Mouse (Mus musculus): ENCODE measurements at regions not wholly inside any gene's neighbourhood (a gene's known extent, or its start where the extent isn't known, plus 50 kb on each side); places are given as distances from the start of the nearest gene placed in this dataset.

DNA sequence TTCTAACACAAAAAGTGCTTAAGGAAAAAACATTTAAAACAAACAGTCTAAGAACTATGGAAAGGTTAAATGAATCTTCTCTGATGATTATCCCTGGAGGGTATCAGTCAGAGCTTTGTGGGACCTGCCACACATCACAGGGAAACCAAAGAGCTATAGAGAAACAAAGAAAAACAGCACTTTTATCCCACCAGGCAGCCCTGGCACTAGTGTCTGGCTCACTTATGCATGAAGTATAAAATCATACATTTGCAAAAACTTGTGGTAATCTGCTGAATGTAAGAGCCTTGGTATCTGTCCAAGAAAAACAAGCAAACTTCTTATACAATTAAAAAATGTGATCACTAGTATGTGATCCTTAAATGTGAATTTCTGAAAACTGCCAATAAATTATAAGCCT lies 972.4 kb upstream of the Ctnnd2 start:
- in situ Hi-C loops (cut with MboI; ENCODE audit: low pct_unique_long_range_greater_than_20kb): no loop called here
- TF ChIP-seq CTCF (IDR thresholded peaks at IDR 0.05): no peak
- no peaks in the 10 kb centered on the region for H3K27me3 ChIP-seq
- no peak for ATAC-seq
- ChIA-PET POLR2A (no interaction called here), CTCF (interaction anchor here (1.4 kb wide), 1 partner anchor 11 kb away, joined by 3 read pairs; no protein-coding TSS in a partner anchor)
- DNase-seq (ENCODE audit: low read depth, low spot score): no peak

DNA sequence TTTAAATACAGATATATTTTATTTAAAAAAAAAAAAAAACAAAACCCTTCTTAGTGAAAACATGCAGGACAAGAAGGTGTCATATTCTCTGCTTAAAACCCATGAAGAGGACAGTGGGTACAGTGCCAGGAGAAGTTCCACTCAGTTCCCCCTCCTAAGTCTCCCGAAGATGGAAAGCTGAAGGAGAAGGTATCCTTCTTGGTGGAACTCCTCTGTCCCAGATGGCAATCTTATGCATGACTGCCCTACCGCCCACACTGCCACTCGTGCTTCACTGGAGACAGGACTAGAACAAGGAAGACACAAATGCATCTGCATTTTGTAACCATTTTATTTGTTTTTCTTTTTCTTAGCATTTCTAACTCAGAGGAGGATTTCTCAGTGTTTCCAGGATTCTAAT lies 948.7 kb upstream of the Ctnnd2 start:
- TF ChIP-seq CTCF (IDR thresholded peaks at IDR 0.05): no peak
- CTCF ChIA-PET: no interaction called here
- no peak for DNase-seq (ENCODE audit: low read depth, low spot score)
- H3K27me3 ChIP-seq: peaks cover 6% of the 10 kb centered on the region
- no peak for ATAC-seq
- POLR2A ChIA-PET: no interaction called here
- in situ Hi-C loops (cut with MboI; ENCODE audit: low pct_unique_long_range_greater_than_20kb): no loop called here

DNA sequence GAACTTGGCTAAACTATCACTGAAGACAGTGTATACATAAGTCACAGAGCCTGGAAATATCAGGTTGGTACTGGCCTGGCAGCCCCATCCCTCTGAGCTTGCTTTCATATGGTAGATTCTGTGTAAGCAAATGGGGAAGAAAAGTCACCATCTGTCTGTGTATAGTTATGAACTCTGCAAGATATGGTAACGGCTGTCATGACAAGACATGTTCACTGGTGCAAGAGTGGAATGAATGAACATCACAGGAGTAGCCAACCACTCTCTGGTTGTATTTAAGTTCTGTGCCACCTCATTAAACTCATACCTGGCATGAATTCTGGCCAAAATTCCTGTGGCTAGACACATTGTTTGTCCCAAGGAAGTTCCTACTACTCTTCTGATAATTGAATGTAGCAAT lies 945.5 kb upstream of the Ctnnd2 start:
- no peak for ATAC-seq
- in situ Hi-C loops (cut with MboI; ENCODE audit: low pct_unique_long_range_greater_than_20kb): no loop called here
- DNase-seq (ENCODE audit: low read depth, low spot score): no peak
- ChIA-PET CTCF (no interaction called here), POLR2A (no interaction called here)
- peaks cover 6% of the 10 kb centered on the region for H3K27me3 ChIP-seq
- TF ChIP-seq CTCF (IDR thresholded peaks at IDR 0.05): no peak

DNA sequence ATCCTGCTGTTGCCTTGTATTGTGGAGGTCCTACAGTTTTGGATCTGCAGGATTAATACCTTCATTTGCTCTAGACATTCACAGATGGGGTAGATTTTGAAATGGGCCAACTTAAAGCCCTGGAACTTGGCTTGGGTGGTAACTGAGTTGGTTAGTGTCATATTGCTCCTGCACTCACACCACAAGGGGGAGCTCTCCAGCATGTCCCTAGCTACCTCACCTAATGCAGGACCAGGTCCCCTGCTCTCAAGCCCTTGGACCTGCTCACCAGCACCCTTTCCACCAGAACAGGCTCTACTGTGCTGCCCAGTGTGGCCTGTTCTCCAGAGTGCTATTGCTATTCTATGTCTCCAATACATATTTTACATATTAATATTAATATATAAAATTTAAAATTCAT lies 937.8 kb upstream of the Ctnnd2 start:
- peak; percentile 23 for TF ChIP-seq CTCF (IDR thresholded peaks at IDR 0.05)
- ChIA-PET CTCF (no interaction called here), POLR2A (no interaction called here)
- ATAC-seq (no peak), DNase-seq (ENCODE audit: low read depth, low spot score) (no peak)
- in situ Hi-C loops (cut with MboI; ENCODE audit: low pct_unique_long_range_greater_than_20kb): no loop called here
- no peaks in the 10 kb centered on the region for H3K27me3 ChIP-seq

DNA sequence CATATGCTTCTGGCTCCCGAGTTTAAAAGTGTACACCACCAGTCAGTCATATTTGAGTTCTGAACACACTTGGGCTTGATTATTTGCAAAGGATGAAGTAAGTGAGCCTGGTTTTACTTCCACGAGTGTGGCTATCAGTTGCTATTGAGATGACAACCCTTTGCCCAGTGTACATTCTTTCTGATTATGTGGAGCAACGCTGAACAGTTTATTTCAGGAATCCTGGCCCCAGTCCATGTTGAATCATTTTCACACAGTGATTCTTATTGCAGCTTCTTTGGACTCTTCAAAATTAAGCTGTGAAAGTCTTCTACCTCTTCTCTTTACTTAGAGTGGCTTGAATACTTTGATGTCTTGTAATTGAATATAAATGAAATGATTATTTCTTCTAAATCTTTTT lies 917.2 kb upstream of the Ctnnd2 start:
- in situ Hi-C loops (cut with MboI; ENCODE audit: low pct_unique_long_range_greater_than_20kb): no loop called here
- H3K27me3 ChIP-seq: peaks cover 7% of the 10 kb centered on the region
- CTCF ChIA-PET: no interaction called here
- ATAC-seq (no peak), DNase-seq (ENCODE audit: low read depth, low spot score) (no peak)
- no peak for TF ChIP-seq CTCF (IDR thresholded peaks at IDR 0.05)
- POLR2A ChIA-PET: no interaction called here

DNA sequence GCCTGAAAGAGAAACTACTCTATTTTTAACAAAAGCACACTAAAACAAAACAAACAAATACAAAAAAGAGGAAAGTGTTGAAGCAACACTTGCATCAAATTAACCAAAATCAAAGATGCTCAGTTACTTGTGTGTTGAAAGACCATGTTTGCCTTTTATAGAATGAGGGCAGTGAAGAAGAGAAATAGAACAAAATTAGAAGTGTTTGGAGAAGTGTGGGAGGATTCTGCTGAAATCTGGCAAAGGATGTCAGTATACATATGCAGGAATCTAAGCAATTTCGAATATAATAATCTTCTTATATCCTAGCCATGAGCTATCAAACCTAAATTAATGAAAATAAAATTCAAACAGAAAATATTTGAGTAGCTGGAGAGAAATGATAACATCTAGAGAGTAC lies 905.6 kb upstream of the Ctnnd2 start:
- H3K27me3 ChIP-seq: no peaks in the 10 kb centered on the region
- TF ChIP-seq CTCF (IDR thresholded peaks at IDR 0.05): no peak
- CTCF ChIA-PET: no interaction called here
- no peak for DNase-seq (ENCODE audit: low read depth, low spot score)
- in situ Hi-C loops (cut with MboI; ENCODE audit: low pct_unique_long_range_greater_than_20kb): no loop called here
- POLR2A ChIA-PET: no interaction called here
- no peak for ATAC-seq

DNA sequence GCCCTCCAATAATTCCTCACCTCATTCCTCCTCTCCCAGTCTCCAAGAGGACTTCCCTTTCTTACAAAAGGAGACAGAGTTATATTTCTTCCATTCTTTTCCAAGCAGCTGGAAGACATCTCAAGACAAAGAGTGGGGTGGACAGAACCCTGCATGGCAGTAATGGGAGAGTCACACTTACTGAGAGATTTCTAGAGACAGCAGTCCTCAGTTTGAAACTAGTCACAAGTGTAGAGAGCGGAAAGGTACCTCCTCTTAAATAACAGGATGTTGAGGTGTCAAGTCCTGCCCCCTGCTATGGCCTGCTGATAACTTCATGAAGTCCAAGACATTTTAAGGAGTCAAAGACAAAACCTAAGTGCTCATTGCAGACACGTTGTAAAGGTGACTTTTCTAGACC lies 875.9 kb upstream of the Ctnnd2 start:
- no peaks in the 10 kb centered on the region for H3K27me3 ChIP-seq
- ChIA-PET POLR2A (no interaction called here), CTCF (no interaction called here)
- in situ Hi-C loops (cut with MboI; ENCODE audit: low pct_unique_long_range_greater_than_20kb): no loop called here
- no peak for ATAC-seq
- no peak for TF ChIP-seq CTCF (IDR thresholded peaks at IDR 0.05)
- no peak for DNase-seq (ENCODE audit: low read depth, low spot score)

Measured in Patski (cell line).